Mouse (Mus musculus) thymus, adult 2 months (tissue): ENCODE data around the gene Igsf11.

Experiments used
- CTCF ChIP-seq: fragments of 200-500 bp; IDR thresholded peaks from 2 replicates; pipeline ENCODE4 v1.5.1; 2012; ENCODE audit warnings: mild to moderate bottlenecking, control low read depth, low read length, moderate library complexity, borderline replicate concordance; ENCODE audit not compliant: control insufficient read depth, poor library complexity, insufficient read depth; ENCODE audit errors: extremely low read depth
- POLR2A ChIP-seq: fragments of 200-500 bp; IDR thresholded peaks from 2 replicates; pipeline ENCODE4 v1.6.1; 2012; ENCODE audit warnings: mild to moderate bottlenecking, low read length, control low read depth, moderate library complexity; ENCODE audit not compliant: control insufficient read depth, poor library complexity, insufficient read depth; ENCODE audit errors: extremely low read depth

GRCm38 (mm10) chr16:38954501-38955288 is 62.2 kb downstream of the Igsf11 start:
- no peak for TF ChIP-seq CTCF
- TF ChIP-seq POLR2A = no peak
